ENCODE assay signal across 8 mouse cellular contexts in genomic region chr9:109038901-109039364, GRCm38 (mm10). TPM values are rescaled to one million over a fixed set of nuclear protein-coding genes. Genes with fewer than 3 reads are reported as not detected.
A peak's percentile ranks its signal among the peaks of the same experiment; 100 is the strongest.
DNase-seq lines count a peak whose midpoint lies in the region; ATAC-seq and TF ChIP-seq lines count a peak whose summit lies in the region.

No protein-coding gene starts in this region.

- H3K36me3 ChIP-seq in embryonic facial prominence, embryonic 14.5 days (ENCODE audit: control insufficient read depth, insufficient read depth, low read length) = no peaks in the 10 kb centered on the region
- H3K36me3 ChIP-seq in heart, embryonic 13.5 days = 0 out of 2 replicates have a peak, but pooled peaks cover 2% of the 10 kb centered on the region
- no peaks in the 10 kb centered on the region for H3K36me3 ChIP-seq in kidney, embryonic 15.5 days

- H3K4me1 ChIP-seq in embryonic facial prominence, embryonic 14.5 days (ENCODE audit: control insufficient read depth, insufficient read depth, low read length) = peaks cover 24% of the 10 kb centered on the region
- peaks cover 40% of the 10 kb centered on the region for H3K4me1 ChIP-seq in heart, embryonic 13.5 days
- peaks cover 34% of the 10 kb centered on the region for H3K4me1 ChIP-seq in kidney, embryonic 15.5 days

- TF ChIP-seq CTCF in Patski (IDR thresholded peaks at IDR 0.05) = no peak

- no peaks in the 10 kb centered on the region for H3K27me3 ChIP-seq in Patski
- H3K27me3 ChIP-seq in embryonic facial prominence, embryonic 14.5 days (replicated peaks; ENCODE audit: control insufficient read depth, insufficient read depth, low read length) = no peaks in the 10 kb centered on the region
- no peaks in the 10 kb centered on the region for H3K27me3 ChIP-seq in heart, embryonic 13.5 days (replicated peaks)
- no peaks in the 10 kb centered on the region for H3K27me3 ChIP-seq in kidney, embryonic 15.5 days

- H3K9me3 ChIP-seq in embryonic facial prominence, embryonic 14.5 days (ENCODE audit: control insufficient read depth, low read length) = no peaks in the 10 kb centered on the region
- no peaks in the 10 kb centered on the region for H3K9me3 ChIP-seq in heart, embryonic 13.5 days
- H3K9me3 ChIP-seq in kidney, embryonic 15.5 days (replicated peaks) = no peaks in the 10 kb centered on the region

- peak overlapping the region; percentile 73 for H3K9ac ChIP-seq in embryonic facial prominence, embryonic 14.5 days (ENCODE audit: low read depth, low read length)
- H3K9ac ChIP-seq in heart, embryonic 13.5 days = peak overlapping the region; percentile 84
- H3K9ac ChIP-seq in kidney, embryonic 15.5 days = peak overlapping the region; percentile 79

- peak overlapping the region; percentile 16; the same call in 1 of the 2 replicates for H3K27ac ChIP-seq in embryonic facial prominence, embryonic 14.5 days (replicated peaks; ENCODE audit: low read depth, low read length)
- H3K27ac ChIP-seq in heart, embryonic 13.5 days (replicated peaks) = peak overlapping the region; percentile 73
- peak overlapping the region; percentile 89 for H3K27ac ChIP-seq in kidney, embryonic 15.5 days

- ATAC-seq in Patski = peak; percentile 78
- peak; percentile 44; the same call in 1 of the 2 replicates for ATAC-seq in embryonic facial prominence, embryonic 14.5 days (ENCODE audit: low read depth)
- ATAC-seq in heart, embryonic 13.5 days (ENCODE audit: extremely low read depth, insufficient number of reproducible peaks, low FRiP score, low TSS enrichment) = peak; percentile 30; the same call in 1 of the 2 replicates
- ATAC-seq in kidney, embryonic 15.5 days (replicated peaks; ENCODE audit: low FRiP score) = peak; percentile 52

- CTCF ChIA-PET in Patski (lab: Charles Lee) = no interaction called here

- H3K4me3 ChIP-seq in embryonic facial prominence, embryonic 14.5 days (ENCODE audit: low read depth, low read length) = peak overlapping the region; percentile 53
- peak overlapping the region; percentile 76 for H3K4me3 ChIP-seq in heart, embryonic 13.5 days
- peak overlapping the region; percentile 81 for H3K4me3 ChIP-seq in kidney, embryonic 15.5 days (replicated peaks)

- in situ Hi-C loops in Patski (cut with MboI; ENCODE audit: low pct_unique_long_range_greater_than_20kb) = no loop called here

- intact Hi-C loops in left cerebral cortex, postnatal 14 days (cut with DNase I) = no loop called here

- DNase-seq in CD4-positive, CD25-positive, alpha-beta regulatory T cell, adult 2 months (ENCODE audit: low read depth, low spot score) = peak; percentile 19
- no peak for DNase-seq in Patski (ENCODE audit: low read depth, low spot score)
- DNase-seq in embryonic facial prominence, embryonic 14.5 days (ENCODE audit: low spot score) = peak; percentile 27
- peak; percentile 87 for DNase-seq in lung, postnatal 36 days
- peak; percentile 51 for DNase-seq in urinary bladder, postnatal 25 days (ENCODE audit: low spot score)
- DNase-seq in left cerebral cortex, postnatal 14 days (ENCODE audit: low spot score in 2 of 2) = no peak

- peak overlapping the region; percentile 54 for H3K4me2 ChIP-seq in embryonic facial prominence, embryonic 14.5 days (ENCODE audit: low read depth, low read length)
- peak overlapping the region; percentile 75 for H3K4me2 ChIP-seq in heart, embryonic 13.5 days
- peak overlapping the region; percentile 84 for H3K4me2 ChIP-seq in kidney, embryonic 15.5 days

- WGBS in embryonic facial prominence, embryonic 14.5 days = 14% methylated on average over 8 of the region's 8 CpGs
- 16% methylated on average over 8 of the region's 8 CpGs for WGBS in heart, embryonic 13.5 days
- WGBS in kidney, embryonic 15.5 days = 16% methylated on average over 8 of the region's 8 CpGs

- POLR2A ChIA-PET in Patski (lab: Charles Lee) = no interaction called here

RNA-seq across cellular contexts. Expression of gene Shisa5, which starts 0.6 kb away (rescaled TPM):
- 86.9 TPM for polyA plus RNA-seq in Patski (2021)
- polyA plus RNA-seq in embryonic facial prominence, embryonic 14.5 days (2014; fragmentation: Nextera tagmentation; extraction: Ambion mirVana) = 81.7 and 90.0 TPM in 2 replicates
- 63.6 and 69.3 TPM in 2 replicates for polyA plus RNA-seq in heart, embryonic 13.5 days (2015; fragmentation: Nextera tagmentation; extraction: Ambion mirVana)
- 81.7 and 95.6 TPM in 2 replicates for polyA plus RNA-seq in kidney, embryonic 15.5 days (2015; fragmentation: Nextera tagmentation; extraction: Ambion mirVana)
- total RNA-seq in left cerebral cortex, postnatal 14 days (2021) = 10 to 100 TPM; 68.2 to 72.6 TPM

RNA-seq across cellular contexts. Expression of gene Trex1, which starts 20.6 kb away (rescaled TPM):
- polyA plus RNA-seq in Patski (2021) = 18.1 TPM
- polyA plus RNA-seq in embryonic facial prominence, embryonic 14.5 days (2014; fragmentation: Nextera tagmentation; extraction: Ambion mirVana) = 15.5 and 17.6 TPM in 2 replicates
- polyA plus RNA-seq in heart, embryonic 13.5 days (2015; fragmentation: Nextera tagmentation; extraction: Ambion mirVana) = 7.7 and 10.9 TPM in 2 replicates
- polyA plus RNA-seq in kidney, embryonic 15.5 days (2015; fragmentation: Nextera tagmentation; extraction: Ambion mirVana) = 11.1 and 13.8 TPM in 2 replicates
- total RNA-seq in left cerebral cortex, postnatal 14 days (2021) = 10 to 100 TPM; 12.0 TPM

RNA-seq across cellular contexts. Expression of gene Atrip, which starts 35.0 kb away (rescaled TPM):
- polyA plus RNA-seq in Patski (2021) = 10.3 TPM
- polyA plus RNA-seq in embryonic facial prominence, embryonic 14.5 days (2014; fragmentation: Nextera tagmentation; extraction: Ambion mirVana) = 19.5 and 25.0 TPM in 2 replicates
- polyA plus RNA-seq in heart, embryonic 13.5 days (2015; fragmentation: Nextera tagmentation; extraction: Ambion mirVana) = 16.6 and 18.0 TPM in 2 replicates
- 26.3 and 27.0 TPM in 2 replicates for polyA plus RNA-seq in kidney, embryonic 15.5 days (2015; fragmentation: Nextera tagmentation; extraction: Ambion mirVana)
- total RNA-seq in left cerebral cortex, postnatal 14 days (2021) = 10 to 100 TPM; 28.1 to 29.0 TPM

RNA-seq across cellular contexts. Expression of gene Ccdc51, which starts 43.4 kb away (rescaled TPM):
- polyA plus RNA-seq in Patski (2021) = 8.4 TPM
- 11.4 and 11.6 TPM in 2 replicates for polyA plus RNA-seq in embryonic facial prominence, embryonic 14.5 days (2014; fragmentation: Nextera tagmentation; extraction: Ambion mirVana)
- 12.4 and 16.7 TPM in 2 replicates for polyA plus RNA-seq in heart, embryonic 13.5 days (2015; fragmentation: Nextera tagmentation; extraction: Ambion mirVana)
- 12.9 and 13.6 TPM in 2 replicates for polyA plus RNA-seq in kidney, embryonic 15.5 days (2015; fragmentation: Nextera tagmentation; extraction: Ambion mirVana)
- 1 to 10 TPM; 5.9 to 8.4 TPM for total RNA-seq in left cerebral cortex, postnatal 14 days (2021)

RNA-seq across cellular contexts. Expression of gene Tma7, which starts 43.5 kb away (rescaled TPM):
- 188 TPM for polyA plus RNA-seq in Patski (2021)
- 612 and 655 TPM in 2 replicates for polyA plus RNA-seq in embryonic facial prominence, embryonic 14.5 days (2014; fragmentation: Nextera tagmentation; extraction: Ambion mirVana)
- 568 and 620 TPM in 2 replicates for polyA plus RNA-seq in heart, embryonic 13.5 days (2015; fragmentation: Nextera tagmentation; extraction: Ambion mirVana)
- 616 and 693 TPM in 2 replicates for polyA plus RNA-seq in kidney, embryonic 15.5 days (2015; fragmentation: Nextera tagmentation; extraction: Ambion mirVana)
- 100 to 1,000 TPM; 368 to 387 TPM for total RNA-seq in left cerebral cortex, postnatal 14 days (2021)

Comparison
In these comparisons a context has a peak if more than half of its experiments do, and no peak if none do; other contexts are left out.
1. DNase-seq: peak in CD4-positive, CD25-positive, alpha-beta regulatory T cell, adult 2 months (single experiment), embryonic facial prominence, embryonic 14.5 days (single experiment), lung, postnatal 36 days (single experiment) and urinary bladder, postnatal 25 days (single experiment); none in Patski (single experiment) and left cerebral cortex, postnatal 14 days (0 of 2).
2. H3K27ac ChIP-seq: peak in every context shown above with its lines; median percentile 89 in kidney, embryonic 15.5 days; 73 in heart, embryonic 13.5 days; 16 in embryonic facial prominence, embryonic 14.5 days.
3. Peak in every context shown above with its lines, with median percentiles within 50 percentile points of each other: ATAC-seq, H3K4me2 ChIP-seq, H3K4me3 ChIP-seq and H3K9ac ChIP-seq.